Mouse (Mus musculus): ENCODE results near the gene Snx12.

- TF ChIP-seq CTCF (IDR thresholded peaks at IDR 0.05) (no peak), EP300 (IDR thresholded peaks at IDR 0.05) (no peak)
These were observed 59.8 kb downstream of the Snx12 start for GRCm38 (mm10) chrX:101162532-101162931.

Measured in lung, postnatal 0 days (tissue).